Mouse (Mus musculus) thymus, postnatal 10 days (tissue): ENCODE measurements at regions not wholly inside any gene's neighbourhood (a gene's known extent, or its start where the extent isn't known, plus 50 kb on each side); places are given as distances from the start of the nearest gene placed in this dataset.
A peak's percentile ranks its signal among the peaks of the same experiment; 100 is the strongest.

Experiments used
- DNase-seq, 2 experiments: peaks; one replicate each; pipeline ENCODE4 v3.0.0; 2021; ENCODE audit warnings: low spot score in 2 of 2

- DNase-seq, result peak in 1 of 2 experiments; percentile 8
Observed at GRCm38 (mm10) chr6:108717681-108718080, 57.3 kb downstream of the Bhlhe40 start.

GRCm38 (mm10) chr6:108718887-108719286 lies 58.5 kb downstream of the Bhlhe40 start:
- no peak for DNase-seq

- no peak for DNase-seq
Observed at GRCm38 (mm10) chr6:108719977-108720376, 59.5 kb downstream of the Bhlhe40 start.

GRCm38 (mm10) chr6:108720978-108721377 lies 60.5 kb downstream of the Bhlhe40 start:
- no peak for DNase-seq

- DNase-seq, result no peak
Observed at GRCm38 (mm10) chr6:108721557-108721956, 61.1 kb downstream of the Bhlhe40 start.

- no peak for DNase-seq
Observed at GRCm38 (mm10) chr6:108723236-108723635, 59.7 kb upstream of the Arl8b start.

- DNase-seq, result no peak
Observed at GRCm38 (mm10) chr6:108723751-108724150, 59.1 kb upstream of the Arl8b start.

- DNase-seq, result no peak
Observed at GRCm38 (mm10) chr6:108731107-108731630, 51.7 kb upstream of the Arl8b start.
